Mouse (Mus musculus): ENCODE results near the gene Olfr49. TPM values are rescaled to one million over a fixed set of nuclear protein-coding genes. Genes with fewer than 3 reads are reported as not detected.

The Olfr49 gene
- total RNA-seq (2021) (not detected), polyA plus RNA-seq (2012; rRNA removed) (not detected in 2 replicates)
- long read RNA-seq = 0 reads

DNA sequence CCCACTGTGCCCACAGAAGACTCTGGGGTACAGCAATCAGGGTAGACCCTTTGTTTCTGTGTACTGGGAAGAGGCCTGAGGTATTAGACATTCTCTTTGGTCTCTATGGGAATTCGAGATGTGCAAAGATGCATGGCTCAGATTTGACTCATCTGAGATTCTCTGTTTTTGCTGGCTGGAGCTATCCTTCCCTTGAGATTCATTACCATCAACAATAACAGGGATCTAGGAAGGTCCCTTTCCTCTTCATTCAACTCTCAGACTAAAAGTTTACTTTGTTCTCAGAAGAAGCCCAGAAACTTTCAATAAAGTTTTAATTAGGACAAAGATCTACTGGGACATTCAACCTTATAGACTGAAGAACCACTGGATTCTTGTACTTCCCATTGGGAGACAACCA lies at the start of gene Olfr49:
Gene Olfr49, minus strand, starts transcription at position 101 of the 400 bp plus-strand sequence.
- H3K27ac ChIP-seq = no peak within 1 kb of the TSS
- TF ChIP-seq EP300 (IDR thresholded peaks at IDR 0.05; ENCODE audit: insufficient read depth, low read depth, low read length) = no peak
- TF ChIP-seq POLR2A (IDR thresholded peaks at IDR 0.05; ENCODE audit: insufficient read depth, low read depth, low read length) = no peak
- no peak for TF ChIP-seq CTCF (IDR thresholded peaks at IDR 0.05)
- peaks cover 4% of the 10 kb centered on the region; the same call in 1 of the 2 replicates for H3K27me3 ChIP-seq (ENCODE audit: control insufficient read depth, insufficient read depth, low read length)
- no peaks in the 10 kb centered on the region for H3K36me3 ChIP-seq (ENCODE audit: control insufficient read depth, insufficient read depth, low read length)
- 55% methylated on average over 1 of the region's 1 CpGs for WGBS
- no peak for DNase-seq
- H3K4me3 ChIP-seq = no peak within 1 kb of the TSS
- H3K9ac ChIP-seq (ENCODE audit: low read depth, low read length) = no peak within 1 kb of the TSS
- H3K4me1 ChIP-seq (ENCODE audit: control insufficient read depth, insufficient read depth, low read length) = no peaks in the 10 kb centered on the region
- H3K79me2 ChIP-seq (replicated peaks; ENCODE audit: control insufficient read depth, insufficient read depth, low read length) = no peaks in the 10 kb centered on the region
- intact Hi-C loops (cut with DNase I) = no loop called here

DNA sequence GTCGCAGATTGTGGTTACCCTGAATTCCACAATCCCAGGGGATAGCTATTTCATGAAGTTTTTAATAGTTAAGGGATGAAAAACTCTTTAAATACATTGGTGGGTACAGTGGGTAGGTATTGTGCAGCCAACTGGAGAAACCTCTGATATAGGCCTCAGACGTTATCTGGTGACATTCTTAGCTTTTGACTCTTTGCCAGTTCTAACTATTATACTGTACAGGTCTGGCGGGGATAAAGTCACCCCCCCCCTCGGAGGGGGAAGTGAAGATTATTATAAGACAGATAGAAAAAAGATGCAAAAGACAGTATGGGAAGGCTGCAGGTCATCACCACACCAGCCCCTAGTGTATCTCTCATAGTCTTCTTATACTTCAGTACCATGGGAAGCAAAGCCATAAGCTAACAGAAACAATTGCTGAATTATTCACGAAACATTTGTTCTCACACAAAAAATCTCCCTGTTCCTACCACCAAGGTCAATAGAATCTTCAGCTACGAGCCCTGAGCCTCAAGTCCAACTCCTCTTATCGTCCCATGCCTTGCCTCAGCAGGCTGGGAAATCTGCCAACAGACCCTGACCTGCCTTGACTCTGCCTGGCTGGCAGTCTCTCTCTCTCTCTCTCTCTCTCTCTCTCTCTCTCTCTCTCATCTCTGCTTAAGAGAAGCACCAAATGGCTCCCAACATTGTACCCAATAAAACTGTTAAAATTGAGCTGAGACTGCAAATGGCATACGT lies 48.9 kb upstream of the Olfr49 start:
- intact Hi-C loops (cut with DNase I) = no loop called here

DNA sequence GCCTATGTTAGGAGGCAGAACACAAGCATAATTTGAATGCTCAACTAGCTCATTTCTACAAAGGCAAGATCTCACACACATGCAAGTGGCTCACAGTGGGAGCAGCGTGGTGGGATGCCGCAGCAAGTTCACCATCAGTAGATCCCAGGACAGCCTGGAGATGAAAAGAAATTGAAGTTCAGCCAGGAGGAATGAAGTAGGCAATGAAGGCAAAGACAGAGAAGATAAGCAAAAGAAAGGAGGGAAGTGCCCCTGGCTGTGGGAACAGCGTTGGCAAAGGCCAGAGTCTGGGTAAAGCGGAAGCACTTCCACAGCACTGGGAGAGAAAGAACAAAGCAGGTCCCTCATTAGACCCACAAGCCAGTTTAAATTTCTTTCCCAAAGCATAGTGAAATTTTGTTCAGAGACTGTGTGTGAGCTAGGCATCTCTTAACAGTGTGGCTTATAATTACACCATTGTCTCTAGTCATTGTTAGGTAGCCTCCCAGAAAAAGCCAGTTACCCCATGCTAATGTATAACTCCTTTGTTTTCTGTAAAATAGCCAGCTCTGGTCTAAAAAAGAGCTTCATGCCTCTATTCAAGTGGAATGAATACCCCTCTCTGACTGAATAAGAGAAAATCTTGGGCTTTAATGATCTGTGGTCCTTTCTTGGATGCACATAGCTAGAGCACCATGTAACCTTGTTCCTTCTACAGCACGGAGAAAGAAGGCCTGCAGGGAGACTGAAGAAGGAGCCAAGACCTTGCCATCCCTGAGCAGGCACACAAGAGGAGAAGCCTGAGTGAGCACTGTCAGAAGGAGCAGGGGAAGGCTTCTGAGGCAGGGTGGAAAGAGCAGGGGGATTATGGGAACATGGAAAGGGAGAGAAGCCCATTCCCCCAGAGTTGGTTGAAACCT lies 47.7 kb upstream of the Olfr49 start:
- no peaks in the 10 kb centered on the region for H3K79me2 ChIP-seq (replicated peaks; ENCODE audit: control insufficient read depth, insufficient read depth, low read length)
- H3K27me3 ChIP-seq (ENCODE audit: control insufficient read depth, insufficient read depth, low read length) = no peaks in the 10 kb centered on the region
- TF ChIP-seq EP300 (IDR thresholded peaks at IDR 0.05; ENCODE audit: insufficient read depth, low read depth, low read length) (no peak), POLR2A (IDR thresholded peaks at IDR 0.05; ENCODE audit: insufficient read depth, low read depth, low read length) (no peak), CTCF (IDR thresholded peaks at IDR 0.05) (no peak)
- intact Hi-C loops (cut with DNase I) = no loop called here
- no peaks in the 10 kb centered on the region for H3K36me3 ChIP-seq (ENCODE audit: control insufficient read depth, insufficient read depth, low read length)
- no peak overlapping the region for H3K4me3 ChIP-seq
- DNase-seq = no peak
- H3K9ac ChIP-seq (ENCODE audit: low read depth, low read length) = no peak overlapping the region
- no peak overlapping the region for H3K27ac ChIP-seq
- WGBS = 78% methylated on average over 5 of the region's 5 CpGs
- H3K4me1 ChIP-seq (ENCODE audit: control insufficient read depth, insufficient read depth, low read length) = peaks cover 2% of the 10 kb centered on the region; the same call in 1 of the 2 replicates

More for the DNA sequence above, 48.9 kb upstream of the Olfr49 start:
- WGBS = 32% methylated on average over 8 of the region's 8 CpGs
- no peak overlapping the region for H3K4me3 ChIP-seq
- H3K27me3 ChIP-seq (ENCODE audit: control insufficient read depth, insufficient read depth, low read length) = no peaks in the 10 kb centered on the region
- no peak for TF ChIP-seq CTCF (IDR thresholded peaks at IDR 0.05)
- no peak for TF ChIP-seq POLR2A (IDR thresholded peaks at IDR 0.05; ENCODE audit: insufficient read depth, low read depth, low read length)
- TF ChIP-seq EP300 (IDR thresholded peaks at IDR 0.05; ENCODE audit: insufficient read depth, low read depth, low read length) = 0 out of 2 replicates have a peak, but pooled peaks have one; percentile 8
- no peak overlapping the region for H3K9ac ChIP-seq (ENCODE audit: low read depth, low read length)
- peak; percentile 23 to 26 for DNase-seq
- no peak overlapping the region for H3K27ac ChIP-seq
- H3K4me1 ChIP-seq (ENCODE audit: control insufficient read depth, insufficient read depth, low read length) = peaks cover 2% of the 10 kb centered on the region; the same call in 1 of the 2 replicates
- H3K36me3 ChIP-seq (ENCODE audit: control insufficient read depth, insufficient read depth, low read length) = no peaks in the 10 kb centered on the region
- H3K79me2 ChIP-seq (replicated peaks; ENCODE audit: control insufficient read depth, insufficient read depth, low read length) = no peaks in the 10 kb centered on the region

DNA sequence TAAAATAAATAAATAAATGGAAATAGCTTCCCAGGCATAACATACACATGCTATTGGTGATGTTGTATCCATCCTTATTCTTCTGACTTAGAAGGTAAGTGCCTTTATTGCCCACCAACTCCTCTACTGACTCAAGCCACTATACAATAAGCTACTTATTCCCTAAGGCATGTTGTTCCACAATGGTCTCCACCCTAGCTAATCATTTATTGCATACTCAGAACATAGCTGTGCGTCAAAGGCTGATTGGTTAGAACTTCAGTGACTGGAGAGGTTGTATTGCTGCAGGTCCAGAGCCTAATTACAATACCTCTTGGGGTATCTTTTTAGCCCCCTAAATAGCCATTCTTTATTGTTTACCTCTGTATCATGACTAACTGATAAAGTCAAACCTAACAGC lies 46.4 kb upstream of the Olfr49 start:
- DNase-seq = no peak
- TF ChIP-seq POLR2A (IDR thresholded peaks at IDR 0.05; ENCODE audit: insufficient read depth, low read depth, low read length) (no peak), EP300 (IDR thresholded peaks at IDR 0.05; ENCODE audit: insufficient read depth, low read depth, low read length) (no peak), CTCF (IDR thresholded peaks at IDR 0.05) (no peak)
- intact Hi-C loops (cut with DNase I) = no loop called here
- Histone ChIP-seq H3K9ac (ENCODE audit: low read depth, low read length) (no peak overlapping the region), H3K79me2 (replicated peaks; ENCODE audit: control insufficient read depth, insufficient read depth, low read length) (no peaks in the 10 kb centered on the region), H3K4me1 (ENCODE audit: control insufficient read depth, insufficient read depth, low read length) (peaks cover 2% of the 10 kb centered on the region; the same call in 1 of the 2 replicates), H3K4me3 (no peak overlapping the region), H3K36me3 (ENCODE audit: control insufficient read depth, insufficient read depth, low read length) (no peaks in the 10 kb centered on the region), H3K27me3 (ENCODE audit: control insufficient read depth, insufficient read depth, low read length) (no peaks in the 10 kb centered on the region), H3K27ac (no peak overlapping the region)
- WGBS = 92% methylated on average over 1 of the region's 1 CpGs

DNA sequence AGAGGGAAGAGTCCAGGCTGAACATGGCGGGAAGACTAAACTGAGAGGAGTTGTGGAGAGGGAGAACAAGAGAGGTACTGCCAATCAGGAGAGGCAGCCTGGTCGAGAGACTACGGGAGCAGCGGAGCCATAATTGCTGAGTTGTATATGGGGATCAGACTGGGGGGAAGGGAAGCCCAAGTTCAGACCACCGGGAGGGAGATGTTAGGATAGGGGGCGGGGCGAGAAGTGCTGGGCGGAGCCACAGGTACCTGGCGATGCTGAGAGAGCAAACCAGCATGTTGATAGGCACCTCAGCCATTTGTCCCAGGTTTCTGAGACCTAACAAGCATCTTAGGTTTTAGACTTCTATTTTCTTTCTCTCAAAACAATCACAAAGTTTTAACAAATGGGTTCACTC lies 44.5 kb upstream of the Olfr49 start:
- H3K27me3 ChIP-seq (ENCODE audit: control insufficient read depth, insufficient read depth, low read length) = no peaks in the 10 kb centered on the region
- H3K9ac ChIP-seq (ENCODE audit: low read depth, low read length) = no peak overlapping the region
- 48% methylated on average over 9 of the region's 9 CpGs for WGBS
- H3K4me3 ChIP-seq = no peak overlapping the region
- DNase-seq = no peak
- intact Hi-C loops (cut with DNase I) = loop anchor here (5.0 kb wide), 1 partner anchor 92 kb away; no protein-coding TSS in a partner anchor
- TF ChIP-seq POLR2A (IDR thresholded peaks at IDR 0.05; ENCODE audit: insufficient read depth, low read depth, low read length) (no peak), CTCF (IDR thresholded peaks at IDR 0.05) (no peak), EP300 (IDR thresholded peaks at IDR 0.05; ENCODE audit: insufficient read depth, low read depth, low read length) (no peak)
- no peaks in the 10 kb centered on the region for H3K36me3 ChIP-seq (ENCODE audit: control insufficient read depth, insufficient read depth, low read length)
- H3K27ac ChIP-seq = no peak overlapping the region
- H3K79me2 ChIP-seq (replicated peaks; ENCODE audit: control insufficient read depth, insufficient read depth, low read length) = no peaks in the 10 kb centered on the region
- peaks cover 2% of the 10 kb centered on the region; the same call in 1 of the 2 replicates for H3K4me1 ChIP-seq (ENCODE audit: control insufficient read depth, insufficient read depth, low read length)

All from heart, adult 2 months (tissue).